Mouse (Mus musculus): ENCODE results near the gene Ppip5k2. TPM values are rescaled to one million over a fixed set of nuclear protein-coding genes. Genes with fewer than 3 reads are reported as not detected.

Ppip5k2 gene
- total RNA-seq, 2 experiments from 2014 or later = 22.4 to 31.4 TPM

GRCm38 (mm10) chr1:97676115-97676514 is 94.1 kb downstream of the Ppip5k2 start:
- no peak for DNase-seq (ENCODE audit: low spot score in 2 of 2)
- intact Hi-C loops (cut with DNase I) = no loop called here

DNA sequence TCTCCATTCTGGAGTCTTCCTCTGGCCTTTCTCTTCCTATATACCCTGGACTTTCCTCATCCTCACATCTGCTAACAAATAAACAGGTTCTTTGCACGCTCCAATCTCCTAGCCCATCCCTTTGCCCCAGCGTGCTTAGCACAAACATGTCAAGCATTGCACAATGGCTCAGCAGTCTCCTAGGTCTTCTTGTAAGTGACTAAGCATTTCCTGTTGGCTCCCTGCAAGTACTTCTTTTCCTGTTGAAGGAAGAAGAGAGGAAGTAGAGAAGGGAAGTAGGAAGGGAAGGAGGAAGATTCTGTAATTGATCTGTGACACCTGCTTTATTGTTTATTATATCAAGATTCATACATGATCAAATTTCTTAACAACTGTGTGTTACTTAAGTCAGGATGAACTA is 97.4 kb downstream of the Ppip5k2 start:
- intact Hi-C loops (cut with DNase I) = no loop called here
- DNase-seq (ENCODE audit: low spot score in 2 of 2) = no peak

GRCm38 (mm10) chr1:97667288-97667687 is 102.9 kb downstream of the Ppip5k2 start:
- intact Hi-C loops (cut with DNase I) = no loop called here
- no peak for DNase-seq (ENCODE audit: low spot score in 2 of 2)

DNA sequence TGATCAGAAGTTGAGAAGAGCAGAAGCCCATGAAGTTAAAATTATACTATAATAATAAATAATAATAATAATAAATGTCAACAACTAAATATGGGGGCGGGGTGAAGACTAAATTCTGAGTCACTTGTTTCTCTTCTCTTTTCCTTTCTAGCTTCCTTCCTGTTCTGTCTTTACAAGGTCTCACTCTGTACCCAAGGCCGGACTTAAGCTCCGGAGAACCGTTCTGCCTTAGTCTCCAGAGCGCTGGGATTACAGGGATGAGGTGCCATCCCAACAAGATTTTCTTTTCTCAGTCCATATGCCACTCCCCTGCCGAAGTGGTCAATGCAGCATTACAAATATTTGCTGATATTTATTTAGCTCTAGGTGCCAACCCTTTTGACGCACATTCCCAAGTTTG is 107.9 kb downstream of the Ppip5k2 start:
- DNase-seq (ENCODE audit: low spot score in 2 of 2) = no peak
- intact Hi-C loops (cut with DNase I) = no loop called here

DNA sequence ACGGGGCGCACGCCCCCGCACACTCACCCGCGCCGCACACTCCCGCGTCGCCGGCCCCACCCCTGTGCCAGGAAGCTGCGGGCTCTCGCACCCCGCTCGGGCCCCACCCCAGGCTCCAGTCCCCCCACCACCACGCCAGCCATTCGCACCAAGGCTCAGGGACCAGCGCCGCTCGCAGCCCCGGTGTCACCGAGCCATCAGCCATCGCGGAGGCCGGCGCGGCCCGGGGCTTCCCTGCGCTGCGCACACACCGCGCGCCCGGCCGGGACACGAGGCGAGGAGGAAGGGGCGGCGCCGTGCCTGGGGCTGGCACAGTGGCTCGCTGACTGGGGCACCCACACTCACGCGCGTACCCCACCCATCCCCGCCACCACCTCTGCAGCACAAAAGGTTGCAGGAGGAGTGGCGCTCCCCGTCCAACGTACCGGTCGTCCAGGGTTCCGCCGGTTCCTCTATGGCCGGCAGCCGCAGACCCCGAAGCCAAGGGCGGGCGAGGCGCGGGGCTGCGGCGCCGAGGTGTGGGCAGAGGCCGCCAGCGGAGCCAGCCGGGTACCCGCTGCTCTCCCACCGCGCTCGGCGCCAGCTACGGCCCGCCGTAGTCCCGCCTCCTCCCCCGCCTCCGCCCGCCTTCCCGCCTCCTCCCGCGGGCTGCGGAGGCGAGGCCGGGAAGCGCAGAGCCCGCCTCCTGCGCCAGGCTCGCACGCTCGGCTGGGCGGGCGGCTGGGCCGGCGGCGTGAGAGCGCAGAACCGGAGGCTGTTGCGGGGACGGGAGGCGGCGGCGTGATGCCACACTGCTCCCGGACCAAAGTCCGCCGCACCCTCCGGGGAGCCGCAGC is 108.6 kb downstream of the Ppip5k2 start, which contains the start of gene D1Ertd622e:
Gene D1Ertd622e (minus strand): TSS at position 669 of the 836 bp plus-strand sequence.
- intact Hi-C loops (cut with DNase I) = loop anchor here (1.0 kb wide), 1 partner anchor 108 kb away; no protein-coding TSS in a partner anchor
- peak; percentile 83 to 92 for DNase-seq (ENCODE audit: low spot score in 2 of 2)

GRCm38 (mm10) chr1:97660687-97661405 is 109.4 kb downstream of the Ppip5k2 start:
- peak; percentile 80 to 81 for DNase-seq (ENCODE audit: low spot score in 2 of 2)
- intact Hi-C loops (cut with DNase I) = loop anchor here (1.0 kb wide), 1 partner anchor 108 kb away; no protein-coding TSS in a partner anchor

GRCm38 (mm10) chr1:97659405-97659804 is 110.8 kb downstream of the Ppip5k2 start:
- no peak for DNase-seq (ENCODE audit: low spot score in 2 of 2)
- intact Hi-C loops (cut with DNase I) = loop anchor here (2.0 kb wide), 1 partner anchor 39 kb away; no protein-coding TSS in a partner anchor

DNA sequence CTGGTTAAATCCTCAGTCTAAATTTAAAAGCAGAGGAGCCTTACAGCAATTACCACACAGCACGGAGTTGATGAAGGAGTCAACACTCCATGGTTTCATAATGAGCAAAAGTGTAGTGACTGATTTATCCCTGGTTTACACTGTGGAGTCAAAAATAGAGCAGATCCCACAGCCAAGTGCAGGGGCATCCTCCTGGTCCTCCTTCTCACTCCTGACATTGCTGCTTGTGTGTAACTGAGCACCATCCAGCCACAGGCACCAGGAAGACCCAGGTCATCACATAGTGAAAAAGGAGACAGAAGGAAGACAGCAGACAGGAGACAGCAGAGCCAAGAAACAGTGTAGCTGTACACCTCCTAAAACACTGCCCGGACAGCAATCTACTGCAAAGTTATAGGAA is 112.4 kb downstream of the Ppip5k2 start:
- DNase-seq (ENCODE audit: low spot score in 2 of 2) = no peak
- intact Hi-C loops (cut with DNase I) = loop anchor here (2.0 kb wide), 1 partner anchor 37 kb away; no protein-coding TSS in a partner anchor

DNA sequence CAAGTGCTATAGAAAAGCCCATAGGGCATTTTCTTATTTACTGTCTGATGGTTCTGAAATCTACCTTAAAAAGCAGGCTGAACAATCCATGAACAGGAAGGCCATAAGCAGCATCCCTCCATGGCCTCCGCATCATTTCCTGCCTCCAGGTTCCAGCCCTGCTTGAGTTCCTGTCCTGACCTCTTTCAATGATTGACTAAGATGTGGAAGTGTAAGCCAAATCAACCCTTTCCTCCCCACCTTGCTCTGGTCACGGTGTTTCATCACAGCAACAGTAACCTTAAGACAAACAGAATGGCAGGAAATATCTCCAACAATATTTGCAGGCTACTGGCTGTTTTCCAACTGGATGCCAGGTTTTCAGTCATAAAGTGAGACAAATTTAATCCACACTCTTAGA is 113.0 kb downstream of the Ppip5k2 start:
- intact Hi-C loops (cut with DNase I) = no loop called here
- DNase-seq (ENCODE audit: low spot score in 2 of 2) = no peak

Other genes with a start within 250 kb of the Ppip5k2 start
- 10 to 100 TPM; 76.9 to 86.9 TPM for gene D1Ertd622e, start 108.3 kb downstream of the Ppip5k2 start, total RNA-seq (2021)
- 10 to 100 TPM in 1 of 2 experiments, 1 to 10 TPM in 1; 8.0 to 15.0 TPM for gene Gin1, start 239 bp downstream of the Ppip5k2 start, total RNA-seq (2021)

All from left cerebral cortex, postnatal 36 days (tissue).